Mouse (Mus musculus) intestine, embryonic 14.5 days (tissue): ENCODE results near the gene Hnrnpc. TPM values are rescaled to one million over a fixed set of nuclear protein-coding genes. Genes with fewer than 3 reads are reported as not detected.

Experiments
- ATAC-seq: fragments of 200-750 bp; cut with Nextera tagmentation; replicated peaks from 2 replicates; pipeline ENCODE4 v1.8.0; 2017; ENCODE audit warnings: low read depth, moderate number of reproducible peaks, moderate TSS enrichment, moderate library complexity; ENCODE audit not compliant: low FRiP score, low TSS enrichment
- DNase-seq: peaks from one replicate; pipeline ENCODE4 v3.0.0-alpha.2; 2018; ENCODE audit warnings: low spot score
- H3K27ac ChIP-seq: fragments of 300-500 bp; sonication (generic); 2 replicates; pipeline ENCODE4 v1.5.1; 2014; ENCODE audit warnings: low read depth, mild to moderate bottlenecking, control low read depth
- H3K27me3 ChIP-seq: fragments of 300-500 bp; sonication (generic); replicated peaks from 2 replicates; pipeline ENCODE4 v1.6.1; 2014; ENCODE audit warnings: low read length, control low read depth; ENCODE audit not compliant: control insufficient read depth, insufficient read depth
- H3K36me3 ChIP-seq: fragments of 300-500 bp; sonication (generic); 2 replicates; pipeline ENCODE4 v1.6.1; 2014; ENCODE audit warnings: low read length, control low read depth; ENCODE audit not compliant: control insufficient read depth, insufficient read depth
- H3K4me1 ChIP-seq: fragments of 300-500 bp; sonication (generic); replicated peaks from 2 replicates; pipeline ENCODE4 v1.6.1; 2014; ENCODE audit warnings: low read length, control low read depth, mixed read lengths; ENCODE audit not compliant: control insufficient read depth, insufficient read depth
- H3K4me2 ChIP-seq: fragments of 300-500 bp; sonication (generic); 2 replicates; pipeline ENCODE4 v1.6.1; 2014; ENCODE audit warnings: low read length
- H3K4me3 ChIP-seq: fragments of 300-500 bp; sonication (generic); 2 replicates; pipeline ENCODE4 v1.5.1; 2014; ENCODE audit warnings: low read depth, low read length, control low read depth, mixed read lengths
- H3K9ac ChIP-seq: fragments of 300-500 bp; sonication (generic); 2 replicates; pipeline ENCODE4 v1.6.1; 2014; ENCODE audit warnings: mild to moderate bottlenecking, low read length
- H3K9me3 ChIP-seq: fragments of 300-500 bp; sonication (generic); 2 replicates; pipeline ENCODE4 v1.6.1; 2016; ENCODE audit warnings: low read length, control low read depth; ENCODE audit not compliant: control insufficient read depth
- WGBS: fragments of 180-500 bp; shearing (Covaris S2); extraction: QIAGEN DNeasy Blood & Tissue Kit; methylation state at CpG from one replicate; pipeline ENCODE4 v1.1.7; 2014; 5-methylcytosine and 5-hydroxymethylcytosine counted together
- polyA plus RNA-seq: library from polyadenylated mRNA; unstranded; fragments of >200 nt; fragmentation: Nextera tagmentation; extraction: Ambion mirVana; gene quantifications from 2 replicates; pipeline ENCODE4 v1.2.1, GENCODE M21; 2014

Hnrnpc gene
- polyA plus RNA-seq, 1 experiment from 2014 or later = 530 TPM

DNA sequence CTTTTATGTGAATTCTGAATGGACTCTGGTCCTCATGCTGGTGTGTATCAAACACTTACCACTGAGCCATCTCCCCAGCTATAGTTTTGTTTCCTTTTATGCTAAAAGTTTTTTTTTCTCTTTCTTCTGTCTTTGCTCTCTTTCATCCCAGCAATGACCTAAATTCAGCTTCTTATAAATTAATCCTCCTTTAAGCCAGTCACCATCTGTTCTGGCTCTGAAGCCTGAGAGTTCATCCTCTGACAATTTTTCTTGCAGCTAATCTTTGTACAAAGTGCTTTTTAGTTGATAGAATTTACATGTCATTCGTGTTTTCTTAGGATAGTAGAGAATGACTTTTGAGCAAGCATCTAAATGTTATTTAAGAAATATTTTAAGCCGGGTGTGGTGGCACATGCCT lies 4.2 kb upstream of the Hnrnpc start:
- H3K9me3 ChIP-seq = no peaks in the 10 kb centered on the region
- no peak overlapping the region for H3K27ac ChIP-seq
- no peak overlapping the region for H3K4me3 ChIP-seq
- no peak for DNase-seq
- no peak overlapping the region for H3K9ac ChIP-seq
- H3K4me2 ChIP-seq = no peak overlapping the region
- H3K27me3 ChIP-seq = no peaks in the 10 kb centered on the region
- peaks cover 8% of the 10 kb centered on the region; the same call in 1 of the 2 replicates for H3K4me1 ChIP-seq
- WGBS = 92% methylated on average over 2 of the region's 2 CpGs
- no peak for ATAC-seq
- no peaks in the 10 kb centered on the region for H3K36me3 ChIP-seq

GRCm38 (mm10) chr14:52106741-52107140 lies 2.9 kb upstream of the Hnrnpc start:
- 15% methylated on average over 10 of the region's 10 CpGs for WGBS
- H3K36me3 ChIP-seq = peaks cover 4% of the 10 kb centered on the region; the same call in 1 of the 2 replicates
- no peaks in the 10 kb centered on the region for H3K27me3 ChIP-seq
- H3K4me3 ChIP-seq = no peak overlapping the region
- H3K27ac ChIP-seq = peak overlapping the region; percentile 58
- no peaks in the 10 kb centered on the region for H3K9me3 ChIP-seq
- H3K4me2 ChIP-seq = peak overlapping the region; percentile 24
- DNase-seq = peak; percentile 69
- H3K4me1 ChIP-seq = peaks cover 14% of the 10 kb centered on the region
- no peak for ATAC-seq
- 0 out of 2 replicates have a peak overlapping the region, but pooled peaks have one; percentile 13 for H3K9ac ChIP-seq

GRCm38 (mm10) chr14:52105308-52105707 lies 1.5 kb upstream of the Hnrnpc start:
- peaks cover 8% of the 10 kb centered on the region; the same call in 1 of the 2 replicates for H3K36me3 ChIP-seq
- H3K27me3 ChIP-seq = no peaks in the 10 kb centered on the region
- peaks cover 19% of the 10 kb centered on the region for H3K4me1 ChIP-seq
- DNase-seq (no peak), ATAC-seq (no peak)
- no peak overlapping the region for H3K4me3 ChIP-seq
- no peak overlapping the region for H3K9ac ChIP-seq
- no peak overlapping the region for H3K27ac ChIP-seq
- no peak overlapping the region for H3K4me2 ChIP-seq
- no peaks in the 10 kb centered on the region for H3K9me3 ChIP-seq
- 39% methylated on average over 2 of the region's 2 CpGs for WGBS

GRCm38 (mm10) chr14:52104677-52105285 lies 953 bp upstream of the Hnrnpc start:
- peak overlapping the region; percentile 85 for H3K4me3 ChIP-seq
- H3K27me3 ChIP-seq = no peaks in the 10 kb centered on the region
- DNase-seq (no peak), ATAC-seq (no peak)
- 34% methylated on average over 7 of the region's 7 CpGs for WGBS
- H3K4me1 ChIP-seq = peaks cover 24% of the 10 kb centered on the region
- peak overlapping the region; percentile 60 for H3K4me2 ChIP-seq
- H3K36me3 ChIP-seq = peaks cover 9% of the 10 kb centered on the region; the same call in 1 of the 2 replicates
- no peaks in the 10 kb centered on the region for H3K9me3 ChIP-seq
- peak overlapping the region; percentile 89 for H3K27ac ChIP-seq
- H3K9ac ChIP-seq = peak overlapping the region; percentile 43

GRCm38 (mm10) chr14:52103474-52103855 lies 363 bp downstream of the Hnrnpc start:
- no peak for DNase-seq
- peak; percentile 19 for ATAC-seq
- peak overlapping the region; percentile 89 for H3K4me2 ChIP-seq
- peak overlapping the region; percentile 100 for H3K9ac ChIP-seq
- no peaks in the 10 kb centered on the region for H3K9me3 ChIP-seq
- H3K36me3 ChIP-seq = peaks cover 17% of the 10 kb centered on the region; the same call in 1 of the 2 replicates
- H3K27me3 ChIP-seq = no peaks in the 10 kb centered on the region
- peak overlapping the region; percentile 94 for H3K27ac ChIP-seq
- H3K4me1 ChIP-seq = peaks cover 24% of the 10 kb centered on the region
- H3K4me3 ChIP-seq = peak overlapping the region; percentile 85
- under 1% methylated on average over 30 of the region's 30 CpGs for WGBS

DNA sequence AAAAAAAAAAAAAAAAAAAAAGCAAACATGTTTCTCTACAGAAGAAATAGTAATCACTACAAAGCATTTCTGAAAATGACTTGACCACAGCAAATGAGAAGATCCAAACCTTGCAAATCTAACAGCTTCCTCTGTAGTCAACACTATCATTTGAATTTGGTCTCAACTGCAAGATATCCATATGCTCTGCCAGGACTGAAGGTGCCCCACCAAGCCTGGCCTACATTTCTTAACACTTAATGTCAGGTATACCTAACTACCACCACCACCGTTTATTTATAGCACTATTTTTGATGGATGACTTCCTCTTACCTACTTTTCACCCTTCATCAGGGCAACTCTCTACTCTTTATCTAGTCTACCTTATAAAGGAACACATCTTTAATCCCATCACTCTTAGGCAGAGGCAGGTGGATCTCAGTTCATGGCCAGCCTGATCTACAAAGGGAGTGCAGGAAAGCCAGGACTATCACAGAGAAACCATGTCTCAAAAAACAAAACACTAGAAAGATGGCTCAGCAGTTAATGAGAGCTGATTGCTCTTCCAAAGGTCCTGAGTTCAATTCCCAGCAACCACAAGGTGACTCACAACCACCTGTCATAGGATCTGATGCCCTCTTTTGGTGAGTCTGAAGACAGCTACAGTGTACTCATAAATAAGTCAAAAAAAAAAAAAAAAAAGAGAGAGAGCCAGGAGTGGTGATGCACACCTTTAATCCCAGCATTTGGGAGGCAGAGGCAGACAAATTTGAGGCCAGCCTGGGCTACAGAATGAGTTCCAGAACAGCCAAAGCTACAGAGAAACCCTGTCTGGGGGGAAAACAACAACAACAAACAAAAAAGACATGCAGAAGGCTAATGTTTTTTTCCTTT lies 2.3 kb downstream of the Hnrnpc start:
- H3K9ac ChIP-seq = no peak overlapping the region
- no peak overlapping the region for H3K27ac ChIP-seq
- no peaks in the 10 kb centered on the region for H3K9me3 ChIP-seq
- peaks cover 20% of the 10 kb centered on the region for H3K4me1 ChIP-seq
- DNase-seq (no peak), ATAC-seq (no peak)
- H3K4me3 ChIP-seq = peak overlapping the region; percentile 85
- peaks cover 26% of the 10 kb centered on the region for H3K36me3 ChIP-seq
- H3K4me2 ChIP-seq = peak overlapping the region; percentile 89
- no peaks in the 10 kb centered on the region for H3K27me3 ChIP-seq
- WGBS = 64% methylated on average over 1 of the region's 1 CpGs

DNA sequence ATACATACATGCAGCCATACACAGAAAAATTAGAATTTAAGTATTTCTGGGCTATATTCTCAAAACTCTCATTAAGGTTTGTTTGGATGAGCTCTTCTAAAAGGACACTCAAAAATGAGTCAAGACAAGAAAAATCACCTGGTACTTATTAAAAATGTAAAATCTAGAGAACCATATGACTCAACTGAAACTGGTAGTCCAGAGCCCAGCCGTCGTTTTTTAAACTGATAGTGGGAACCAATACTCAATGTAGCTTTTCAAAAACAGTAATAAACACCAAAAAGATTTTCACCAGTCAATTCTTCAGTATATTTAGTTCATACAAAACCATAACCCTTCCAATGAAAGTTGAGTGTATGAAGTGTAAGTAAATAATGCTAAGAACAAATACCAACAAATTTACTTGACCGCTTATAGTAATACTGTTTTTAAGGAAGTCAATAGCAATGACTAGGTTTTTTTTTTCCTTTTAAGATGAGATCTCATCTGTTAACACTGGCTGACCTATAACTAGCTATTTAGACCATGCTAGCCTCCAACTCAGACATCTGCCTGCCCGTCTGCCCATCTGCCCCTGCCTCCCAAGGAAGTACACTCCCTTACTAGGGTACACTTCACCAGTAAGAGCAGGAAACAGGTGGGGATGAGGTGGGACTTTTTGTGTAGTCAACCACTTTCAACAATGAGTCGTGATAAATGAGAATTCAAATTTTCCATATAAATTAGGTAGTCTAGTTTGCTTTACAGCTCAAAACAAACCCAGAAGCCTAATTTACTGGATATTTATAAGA lies 3.5 kb downstream of the Hnrnpc start:
- Histone ChIP-seq H3K4me3 (no peak overlapping the region), H3K27ac (no peak overlapping the region), H3K36me3 (peaks cover 36% of the 10 kb centered on the region), H3K9ac (no peak overlapping the region), H3K4me2 (peak overlapping the region; percentile 89), H3K4me1 (peaks cover 16% of the 10 kb centered on the region), H3K27me3 (no peaks in the 10 kb centered on the region), H3K9me3 (no peaks in the 10 kb centered on the region)
- WGBS = 70% methylated on average over 5 of the region's 5 CpGs
- ATAC-seq (no peak), DNase-seq (no peak)

- no peak overlapping the region for H3K9ac ChIP-seq
- no peak for ATAC-seq
- H3K27me3 ChIP-seq = no peaks in the 10 kb centered on the region
- 74% methylated on average over 2 of the region's 2 CpGs for WGBS
- peaks cover 42% of the 10 kb centered on the region for H3K36me3 ChIP-seq
- H3K4me3 ChIP-seq = no peak overlapping the region
- H3K4me1 ChIP-seq = peaks cover 16% of the 10 kb centered on the region
- no peak for DNase-seq
- H3K9me3 ChIP-seq = no peaks in the 10 kb centered on the region
- no peak overlapping the region for H3K27ac ChIP-seq
- H3K4me2 ChIP-seq = peak overlapping the region; percentile 23; the same call in 1 of the 2 replicates
These were observed 4.3 kb downstream of the Hnrnpc start for GRCm38 (mm10) chr14:52099563-52099962.
